Mouse (Mus musculus) erythroblast, embryonic 14.5 days (primary cell): Measurements from ENCODE around the gene Krtap12-1. TPM values are rescaled to one million over a fixed set of nuclear protein-coding genes. Genes with fewer than 3 reads are reported as not detected.
A peak's percentile ranks its signal among the peaks of the same experiment; 100 is the strongest.
"Not testable (repeated sequence)": the region's sequence is repeated elsewhere in the genome, so short reads cannot be mapped to it uniquely, and the experiment has no call there.

ENCODE experiments used
- H3K27me3 ChIP-seq: 2 replicates; pipeline ENCODE4 v1.6.1; 2012; ENCODE audit warnings: inconsistent platforms; ENCODE audit not compliant: control insufficient read depth
- H3K36me3 ChIP-seq: 2 replicates; pipeline ENCODE4 v1.6.1; 2012; ENCODE audit warnings: mild to moderate bottlenecking, inconsistent platforms; ENCODE audit not compliant: control insufficient read depth
- H3K4me1 ChIP-seq: 2 replicates; pipeline ENCODE4 v1.6.1; 2012; ENCODE audit warnings: inconsistent platforms; ENCODE audit not compliant: control insufficient read depth
- H3K4me3 ChIP-seq: replicated peaks from 2 replicates; pipeline ENCODE3; 2012; ENCODE audit warnings: moderate library complexity, mild to moderate bottlenecking, inconsistent platforms
- H3K9me3 ChIP-seq: 2 replicates; pipeline ENCODE4 v1.6.1; 2012; ENCODE audit warnings: low read length, inconsistent platforms, mixed read lengths; ENCODE audit not compliant: control insufficient read depth
- GATA1 ChIP-seq: IDR thresholded peaks from 2 replicates; pipeline ENCODE4 v1.6.1; 2012; ENCODE audit warnings: low read length, inconsistent platforms, mixed read lengths
- TAL1 ChIP-seq: IDR thresholded peaks from 3 replicates; pipeline ENCODE4 v1.6.1; 2012; ENCODE audit warnings: low read length, inconsistent platforms, mixed read lengths
- polyA plus RNA-seq: library from polyadenylated mRNA; stranded (reverse); fragments of >175 nt; gene quantifications from 2 replicates; pipeline ENCODE4 v1.2.3, GENCODE M21; 2012

Krtap12-1 gene
- polyA plus RNA-seq = not detected in 2 replicates

DNA sequence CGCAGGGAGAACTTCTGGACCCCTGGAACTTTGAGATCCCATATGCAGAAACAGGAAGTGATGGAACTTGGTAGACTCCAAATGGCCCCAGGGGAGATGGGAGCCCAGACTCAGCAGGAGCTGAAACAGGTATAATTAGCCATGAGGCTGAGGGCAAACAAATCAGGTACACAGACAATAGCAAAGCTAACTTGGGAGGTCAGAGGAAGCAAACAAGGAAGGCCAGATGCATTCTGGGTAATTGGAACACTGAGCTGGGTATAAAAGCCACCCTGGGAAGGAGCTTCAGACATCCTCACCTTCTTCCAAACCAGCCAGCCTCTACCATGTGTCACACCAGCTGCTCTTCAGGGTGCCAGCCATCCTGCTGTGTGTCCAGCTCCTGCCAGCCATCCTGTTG is at the start of gene Krtap12-1:
Gene Krtap12-1, plus strand, starts transcription at position 301 of the 400 bp plus-strand sequence.
- H3K4me3 ChIP-seq, H3K27me3 ChIP-seq, H3K4me1 ChIP-seq, H3K36me3 ChIP-seq, H3K9me3 ChIP-seq: not testable (repeated sequence)

GRCm38 (mm10) chr10:77670710-77671109 is 49.7 kb upstream of the Krtap12-1 start:
- Histone ChIP-seq H3K9me3 (no peaks in the 10 kb centered on the region), H3K4me1 (peaks cover 25% of the 10 kb centered on the region), H3K4me3 (no peak overlapping the region), H3K36me3 (no peaks in the 10 kb centered on the region), H3K27me3 (peaks cover 10% of the 10 kb centered on the region)
- no peak for TF ChIP-seq GATA1
- no peak for TF ChIP-seq TAL1

DNA sequence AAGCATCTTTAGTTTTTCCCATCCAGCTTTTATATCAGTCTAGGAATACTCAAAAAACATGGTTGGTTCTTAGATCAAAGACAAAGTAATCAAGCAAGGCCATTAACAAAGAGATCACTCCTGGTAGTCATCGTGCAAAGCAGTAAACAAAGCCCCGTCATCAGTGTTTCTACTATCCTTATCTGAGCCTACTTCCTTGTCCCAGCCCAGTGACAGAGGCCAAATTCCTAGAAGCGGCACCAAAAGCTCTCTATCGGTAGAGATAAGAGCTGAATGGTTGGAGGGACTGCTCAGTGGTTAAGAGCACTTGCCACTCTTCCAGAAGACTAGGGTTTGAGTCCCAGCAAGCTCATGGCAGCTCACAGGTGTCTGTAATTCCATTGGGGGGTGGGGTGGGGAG is 48.9 kb upstream of the Krtap12-1 start:
- Histone ChIP-seq H3K4me1 (peaks cover 25% of the 10 kb centered on the region), H3K4me3 (no peak overlapping the region), H3K36me3 (no peaks in the 10 kb centered on the region), H3K9me3 (no peaks in the 10 kb centered on the region), H3K27me3 (peaks cover 18% of the 10 kb centered on the region)
- TF ChIP-seq TAL1 (no peak), GATA1 (peak; percentile 39; the same call in 1 of the 2 replicates)

DNA sequence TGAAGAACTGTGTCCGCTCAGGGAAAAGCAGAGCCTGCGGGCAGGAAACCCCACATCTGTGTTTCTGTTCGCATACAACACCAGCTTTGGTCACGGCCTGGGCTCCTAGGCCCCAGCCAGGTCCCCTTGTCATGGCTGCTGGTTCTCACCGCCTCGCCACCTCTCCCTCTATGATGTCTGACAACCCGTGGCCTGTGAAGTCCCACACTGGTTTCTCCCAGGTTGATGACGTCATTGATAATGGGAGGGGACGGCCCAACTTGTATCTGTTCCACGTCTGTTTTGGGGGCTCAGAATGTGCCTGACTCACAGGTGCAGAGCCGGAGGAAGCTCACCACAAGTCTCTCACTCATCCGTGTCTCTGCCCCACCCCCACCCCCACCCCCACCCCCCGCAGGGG is 46.6 kb upstream of the Krtap12-1 start:
- TF ChIP-seq GATA1 (no peak), TAL1 (no peak)
- peaks cover 41% of the 10 kb centered on the region for H3K27me3 ChIP-seq
- no peak overlapping the region for H3K4me3 ChIP-seq
- peaks cover 5% of the 10 kb centered on the region; the same call in 1 of the 2 replicates for H3K9me3 ChIP-seq
- no peaks in the 10 kb centered on the region for H3K36me3 ChIP-seq
- peaks cover 25% of the 10 kb centered on the region for H3K4me1 ChIP-seq

DNA sequence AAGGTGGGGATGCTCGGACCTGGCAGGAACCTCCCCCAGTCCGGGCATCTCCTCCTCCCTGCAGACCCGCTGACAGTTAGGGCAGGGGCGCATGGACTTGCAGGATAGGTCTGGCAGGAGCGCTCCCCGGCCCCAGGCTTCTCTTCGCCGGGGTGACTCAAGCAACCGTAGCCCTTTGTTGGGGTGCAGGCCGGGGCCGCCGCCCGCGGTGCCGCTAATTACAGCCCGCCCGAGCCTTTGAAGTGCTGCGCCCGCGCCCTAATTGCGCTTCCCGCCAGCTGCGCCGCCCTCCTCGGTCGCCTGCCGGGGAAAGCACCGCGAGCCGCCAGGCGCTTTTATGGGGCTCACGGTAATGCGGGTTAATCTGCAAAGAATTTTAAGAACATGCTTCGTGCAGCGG is 42.8 kb upstream of the Krtap12-1 start:
- Histone ChIP-seq H3K4me1 (peaks cover 7% of the 10 kb centered on the region), H3K27me3 (peaks cover 69% of the 10 kb centered on the region), H3K4me3 (no peak overlapping the region), H3K36me3 (no peaks in the 10 kb centered on the region), H3K9me3 (peaks cover 5% of the 10 kb centered on the region; the same call in 1 of the 2 replicates)
- TF ChIP-seq GATA1 (no peak), TAL1 (no peak)

GRCm38 (mm10) chr10:77682994-77683393 is 37.4 kb upstream of the Krtap12-1 start:
- Histone ChIP-seq H3K36me3 (no peaks in the 10 kb centered on the region), H3K4me1 (no peaks in the 10 kb centered on the region), H3K27me3 (peaks cover 87% of the 10 kb centered on the region), H3K4me3 (no peak overlapping the region), H3K9me3 (peaks cover 4% of the 10 kb centered on the region; the same call in 1 of the 2 replicates)
- TF ChIP-seq GATA1 = no peak
- TF ChIP-seq TAL1 = no peak

GRCm38 (mm10) chr10:77684181-77684580 is 36.2 kb upstream of the Krtap12-1 start:
- TF ChIP-seq TAL1 = no peak
- no peak for TF ChIP-seq GATA1
- H3K4me1 ChIP-seq = no peaks in the 10 kb centered on the region
- no peaks in the 10 kb centered on the region for H3K9me3 ChIP-seq
- H3K27me3 ChIP-seq = peaks cover 85% of the 10 kb centered on the region
- H3K4me3 ChIP-seq = no peak overlapping the region
- H3K36me3 ChIP-seq = no peaks in the 10 kb centered on the region

GRCm38 (mm10) chr10:77685895-77686664 is 34.3 kb upstream of the Krtap12-1 start, which contains the start of gene Tspear:
Tspear (plus strand) TSS chr10:77686569.
- H3K27me3 ChIP-seq = peaks cover 75% of the 10 kb centered on the region

DNA sequence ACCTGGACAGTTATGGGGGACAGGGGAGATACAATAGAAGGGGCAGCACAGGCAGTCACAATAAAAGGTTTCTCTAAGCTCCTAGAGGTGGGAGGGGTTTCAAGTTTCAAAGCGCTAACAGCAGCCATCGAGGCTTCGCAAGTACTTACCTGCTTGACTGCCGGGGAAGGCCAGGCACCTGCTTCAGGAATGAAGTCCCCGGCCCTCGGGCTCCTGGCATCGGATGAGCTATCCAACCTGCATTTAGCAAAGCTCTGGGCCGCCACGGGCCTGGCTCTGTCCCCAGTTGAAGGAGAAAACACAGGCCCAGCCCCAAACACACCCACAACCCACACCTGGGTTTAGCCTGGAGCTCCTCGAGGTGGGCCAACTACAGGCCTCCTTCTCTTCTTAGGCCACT is 33.4 kb upstream of the Krtap12-1 start:
- no peaks in the 10 kb centered on the region for H3K4me1 ChIP-seq
- H3K36me3 ChIP-seq = no peaks in the 10 kb centered on the region
- peaks cover 70% of the 10 kb centered on the region for H3K27me3 ChIP-seq
- H3K9me3 ChIP-seq = no peaks in the 10 kb centered on the region
- no peak overlapping the region for H3K4me3 ChIP-seq
- TF ChIP-seq TAL1 (no peak), GATA1 (no peak)

More at GRCm38 (mm10) chr10:77685895-77686664, 34.3 kb upstream of the Krtap12-1 start, which contains the start of gene Tspear:
- no peak within 1 kb of the TSS for H3K4me3 ChIP-seq
- H3K36me3 ChIP-seq = no peaks in the 10 kb centered on the region
- TF ChIP-seq TAL1 = no peak
- TF ChIP-seq GATA1 = no peak
- H3K4me1 ChIP-seq = no peaks in the 10 kb centered on the region
- no peaks in the 10 kb centered on the region for H3K9me3 ChIP-seq

GRCm38 (mm10) chr10:77690356-77690807 is 30.0 kb upstream of the Krtap12-1 start, which contains the start of gene Gm19402:
Gm19402 (minus strand) TSS chr10:77690757.
- not testable (repeated sequence) for H3K4me3 ChIP-seq, H3K36me3 ChIP-seq, H3K4me1 ChIP-seq, H3K9me3 ChIP-seq
- peaks cover 42% of the 10 kb centered on the region for H3K27me3 ChIP-seq
